Mouse (Mus musculus): ENCODE results near the gene Btbd17. TPM values are rescaled to one million over a fixed set of nuclear protein-coding genes. Genes with fewer than 3 reads are reported as not detected.

Gene Btbd17
- polyA plus RNA-seq, 1 experiment from 2014 or later: 0.34 TPM

DNA sequence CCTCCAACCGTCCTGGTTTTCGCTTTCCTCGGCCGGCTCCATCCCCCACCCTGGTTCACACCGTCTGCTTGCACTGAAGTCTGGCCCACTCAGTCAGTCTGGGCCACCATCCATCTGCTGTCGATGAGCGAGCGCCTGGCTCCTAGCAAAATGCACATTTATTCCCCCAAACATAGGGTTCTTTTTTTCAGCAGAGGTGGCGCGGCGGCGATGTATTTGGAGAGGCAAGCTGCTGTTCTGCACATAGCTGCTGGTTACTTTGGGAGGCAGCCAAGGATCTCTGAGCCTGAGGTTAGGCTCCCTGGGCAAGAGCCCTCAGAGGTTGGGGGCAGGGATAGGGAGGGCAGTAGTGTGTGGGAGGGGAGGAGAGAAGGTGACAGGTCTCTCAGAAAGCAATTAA, 27.0 kb upstream of the Btbd17 start:
- Histone ChIP-seq H3K4me2 (ENCODE audit: low read depth, low read length) (peak overlapping the region; percentile 38), H3K27me3 (ENCODE audit: control insufficient read depth, insufficient read depth, low read depth, low read length) (no peaks in the 10 kb centered on the region), H3K4me3 (ENCODE audit: low read length) (no peak overlapping the region), H3K36me3 (ENCODE audit: control insufficient read depth, insufficient read depth, low read length) (no peaks in the 10 kb centered on the region), H3K4me1 (replicated peaks; ENCODE audit: control insufficient read depth, insufficient read depth, low read length) (peaks cover 29% of the 10 kb centered on the region), H3K27ac (ENCODE audit: low read length) (peak overlapping the region; percentile 92), H3K9me3 (ENCODE audit: control insufficient read depth, low read length) (no peaks in the 10 kb centered on the region), H3K9ac (ENCODE audit: low read length) (no peak overlapping the region)
- WGBS: 25% methylated on average over 12 of the region's 12 CpGs
- ATAC-seq (ENCODE audit: low read depth): peak; percentile 91

DNA sequence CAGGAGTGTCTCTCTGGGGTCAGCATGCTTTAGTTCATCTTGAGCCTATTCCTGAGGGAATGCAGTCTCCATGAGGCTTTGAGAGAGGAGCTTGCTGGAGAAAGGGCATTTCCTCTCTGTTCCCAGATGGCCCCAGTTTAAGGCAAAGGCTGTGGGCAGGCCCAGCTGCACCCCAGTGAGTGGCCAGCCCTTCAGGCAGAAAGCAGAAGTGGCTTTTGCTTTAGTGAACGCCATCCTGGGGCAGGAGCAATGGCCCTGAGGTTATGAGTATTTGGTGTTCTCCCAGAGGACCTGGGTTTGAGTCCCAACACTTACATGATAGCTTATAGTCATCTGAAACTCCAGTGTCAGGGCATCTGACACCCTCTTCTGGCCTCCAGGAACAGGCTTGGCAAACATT, 25.6 kb upstream of the Btbd17 start:
- Histone ChIP-seq H3K27ac (ENCODE audit: low read length) (0 out of 2 replicates have a peak overlapping the region, but pooled peaks have one; percentile 31), H3K4me3 (ENCODE audit: low read length) (no peak overlapping the region), H3K4me1 (replicated peaks; ENCODE audit: control insufficient read depth, insufficient read depth, low read length) (peaks cover 23% of the 10 kb centered on the region), H3K9ac (ENCODE audit: low read length) (no peak overlapping the region), H3K4me2 (ENCODE audit: low read depth, low read length) (no peak overlapping the region), H3K27me3 (ENCODE audit: control insufficient read depth, insufficient read depth, low read depth, low read length) (no peaks in the 10 kb centered on the region), H3K36me3 (ENCODE audit: control insufficient read depth, insufficient read depth, low read length) (no peaks in the 10 kb centered on the region), H3K9me3 (ENCODE audit: control insufficient read depth, low read length) (no peaks in the 10 kb centered on the region)
- 61% methylated on average over 1 of the region's 1 CpGs for WGBS
- no peak for ATAC-seq (ENCODE audit: low read depth)

- 20% methylated on average over 3 of the region's 3 CpGs for WGBS
- peak; percentile 66 for ATAC-seq (ENCODE audit: low read depth)
- H3K27ac ChIP-seq (ENCODE audit: low read length): peak overlapping the region; percentile 66
- no peak overlapping the region for H3K9ac ChIP-seq (ENCODE audit: low read length)
- H3K27me3 ChIP-seq (ENCODE audit: control insufficient read depth, insufficient read depth, low read depth, low read length): no peaks in the 10 kb centered on the region
- no peak overlapping the region for H3K4me2 ChIP-seq (ENCODE audit: low read depth, low read length)
- H3K4me3 ChIP-seq (ENCODE audit: low read length): no peak overlapping the region
- no peaks in the 10 kb centered on the region for H3K36me3 ChIP-seq (ENCODE audit: control insufficient read depth, insufficient read depth, low read length)
- H3K4me1 ChIP-seq (replicated peaks; ENCODE audit: control insufficient read depth, insufficient read depth, low read length): peaks cover 23% of the 10 kb centered on the region
- H3K9me3 ChIP-seq (ENCODE audit: control insufficient read depth, low read length): no peaks in the 10 kb centered on the region
These were observed 24.7 kb upstream of the Btbd17 start for GRCm38 (mm10) chr11:114820444-114820843.

GRCm38 (mm10) chr11:114819110-114819509, 23.4 kb upstream of the Btbd17 start:
- no peaks in the 10 kb centered on the region for H3K9me3 ChIP-seq (ENCODE audit: control insufficient read depth, low read length)
- no peak overlapping the region for H3K9ac ChIP-seq (ENCODE audit: low read length)
- 42% methylated on average over 2 of the region's 2 CpGs for WGBS
- H3K27me3 ChIP-seq (ENCODE audit: control insufficient read depth, insufficient read depth, low read depth, low read length): no peaks in the 10 kb centered on the region
- no peaks in the 10 kb centered on the region for H3K36me3 ChIP-seq (ENCODE audit: control insufficient read depth, insufficient read depth, low read length)
- ATAC-seq (ENCODE audit: low read depth): no peak
- peaks cover 30% of the 10 kb centered on the region for H3K4me1 ChIP-seq (replicated peaks; ENCODE audit: control insufficient read depth, insufficient read depth, low read length)
- H3K4me3 ChIP-seq (ENCODE audit: low read length): no peak overlapping the region
- no peak overlapping the region for H3K4me2 ChIP-seq (ENCODE audit: low read depth, low read length)
- no peak overlapping the region; the same call in 1 of the 2 replicates for H3K27ac ChIP-seq (ENCODE audit: low read length)

DNA sequence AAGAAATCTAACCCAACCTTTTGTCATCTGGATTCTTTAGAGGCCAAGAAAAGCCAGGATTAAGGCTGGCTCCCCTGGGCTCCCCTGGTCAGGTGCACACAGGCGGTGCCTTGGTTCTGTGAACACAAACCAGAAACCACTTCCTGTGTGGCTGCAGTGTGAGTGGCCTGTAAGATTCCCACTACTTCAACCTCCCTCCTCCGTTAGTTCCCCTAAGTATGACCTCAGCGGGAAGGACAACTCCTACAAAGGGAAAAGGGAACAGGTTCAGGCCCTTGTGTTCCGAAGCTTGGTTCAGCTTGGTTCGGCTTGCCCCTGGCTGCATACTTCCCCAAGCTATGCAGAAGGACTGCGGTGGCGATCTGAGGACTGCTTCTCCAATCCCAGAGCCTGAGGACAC, 22.4 kb upstream of the Btbd17 start:
- 83% methylated on average over 7 of the region's 7 CpGs for WGBS
- Histone ChIP-seq H3K4me3 (ENCODE audit: low read length) (no peak overlapping the region), H3K27me3 (ENCODE audit: control insufficient read depth, insufficient read depth, low read depth, low read length) (no peaks in the 10 kb centered on the region), H3K9me3 (ENCODE audit: control insufficient read depth, low read length) (no peaks in the 10 kb centered on the region), H3K9ac (ENCODE audit: low read length) (no peak overlapping the region), H3K4me1 (replicated peaks; ENCODE audit: control insufficient read depth, insufficient read depth, low read length) (peaks cover 25% of the 10 kb centered on the region), H3K4me2 (ENCODE audit: low read depth, low read length) (no peak overlapping the region), H3K36me3 (ENCODE audit: control insufficient read depth, insufficient read depth, low read length) (no peaks in the 10 kb centered on the region), H3K27ac (ENCODE audit: low read length) (no peak overlapping the region)
- no peak for ATAC-seq (ENCODE audit: low read depth)

GRCm38 (mm10) chr11:114816934-114817333, 21.2 kb upstream of the Btbd17 start:
- Histone ChIP-seq H3K9ac (ENCODE audit: low read length) (no peak overlapping the region), H3K36me3 (ENCODE audit: control insufficient read depth, insufficient read depth, low read length) (no peaks in the 10 kb centered on the region), H3K4me3 (ENCODE audit: low read length) (no peak overlapping the region), H3K27me3 (ENCODE audit: control insufficient read depth, insufficient read depth, low read depth, low read length) (no peaks in the 10 kb centered on the region), H3K27ac (ENCODE audit: low read length) (no peak overlapping the region), H3K4me1 (replicated peaks; ENCODE audit: control insufficient read depth, insufficient read depth, low read length) (peaks cover 15% of the 10 kb centered on the region), H3K9me3 (ENCODE audit: control insufficient read depth, low read length) (no peaks in the 10 kb centered on the region), H3K4me2 (ENCODE audit: low read depth, low read length) (no peak overlapping the region)
- WGBS: 87% methylated on average over 4 of the region's 4 CpGs
- no peak for ATAC-seq (ENCODE audit: low read depth)

DNA sequence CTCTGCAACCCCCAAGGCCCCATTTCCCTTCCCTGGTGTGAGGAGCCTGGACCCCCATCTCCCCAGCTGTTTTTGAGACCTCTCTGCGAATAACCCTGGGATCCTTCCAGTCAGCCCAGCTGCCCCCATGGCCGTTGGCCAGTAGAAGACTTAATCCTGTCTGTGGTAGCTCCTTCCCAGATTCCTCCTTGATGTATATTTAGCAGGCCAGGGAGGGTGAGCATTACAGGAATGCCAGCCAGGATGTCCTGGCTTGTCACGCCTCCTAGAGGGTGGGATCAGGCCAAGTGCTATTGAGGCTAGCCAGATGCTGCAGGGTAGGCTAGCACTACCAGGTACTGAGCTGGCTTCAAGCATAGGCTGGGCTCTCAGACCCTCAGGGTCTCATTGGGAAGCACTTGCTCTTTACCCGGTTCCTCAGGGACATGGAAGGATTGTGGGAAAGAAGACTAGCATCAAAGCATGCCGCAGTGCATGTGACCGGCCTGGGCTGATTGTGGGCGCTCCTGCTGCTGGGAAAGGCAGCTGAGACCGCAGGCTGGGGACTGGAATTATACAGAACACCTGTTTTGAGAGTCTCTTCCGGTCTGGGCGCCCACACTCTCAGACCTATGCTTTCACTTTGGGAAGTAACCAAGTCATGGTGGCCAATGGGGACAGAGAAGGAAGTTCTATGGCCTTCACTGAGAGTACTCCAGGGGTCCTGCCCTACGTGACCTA, 19.3 kb upstream of the Btbd17 start:
- Histone ChIP-seq H3K9ac (ENCODE audit: low read length) (peak overlapping the region; percentile 11; the same call in 1 of the 2 replicates), H3K4me2 (ENCODE audit: low read depth, low read length) (no peak overlapping the region), H3K36me3 (ENCODE audit: control insufficient read depth, insufficient read depth, low read length) (no peaks in the 10 kb centered on the region), H3K27ac (ENCODE audit: low read length) (peak overlapping the region; percentile 10; the same call in 1 of the 2 replicates), H3K4me3 (ENCODE audit: low read length) (no peak overlapping the region), H3K27me3 (ENCODE audit: control insufficient read depth, insufficient read depth, low read depth, low read length) (no peaks in the 10 kb centered on the region), H3K4me1 (replicated peaks; ENCODE audit: control insufficient read depth, insufficient read depth, low read length) (peaks cover 10% of the 10 kb centered on the region), H3K9me3 (ENCODE audit: control insufficient read depth, low read length) (no peaks in the 10 kb centered on the region)
- WGBS: 55% methylated on average over 11 of the region's 11 CpGs
- ATAC-seq (ENCODE audit: low read depth): peak; percentile 36; the same call in 1 of the 2 replicates

DNA sequence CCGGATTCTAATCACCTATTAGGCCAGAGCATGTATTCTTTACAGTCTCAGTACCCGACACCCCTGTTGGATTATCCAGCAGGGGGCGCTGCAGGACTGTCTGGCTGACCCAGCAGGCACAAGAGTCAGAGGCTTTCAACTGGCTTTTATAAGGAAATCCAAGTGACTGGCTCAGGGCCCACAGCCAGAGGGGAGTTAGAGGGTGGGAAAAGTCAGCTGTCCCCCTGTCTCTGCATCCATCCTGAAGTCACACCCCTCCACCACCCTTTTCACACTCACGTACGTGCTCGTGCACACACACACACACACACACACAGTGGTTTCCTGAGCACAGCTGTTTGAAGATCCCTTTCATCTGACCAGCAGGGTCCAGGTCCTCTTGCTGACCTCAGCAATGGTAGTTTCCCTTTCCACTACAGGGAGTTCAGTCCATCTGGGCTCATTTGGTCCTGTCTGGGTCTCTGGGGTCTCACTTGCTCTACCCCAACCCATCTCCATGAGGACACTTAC, 17.0 kb upstream of the Btbd17 start:
- Histone ChIP-seq H3K4me2 (ENCODE audit: low read depth, low read length) (no peak overlapping the region), H3K36me3 (ENCODE audit: control insufficient read depth, insufficient read depth, low read length) (no peaks in the 10 kb centered on the region), H3K9ac (ENCODE audit: low read length) (no peak overlapping the region), H3K4me1 (replicated peaks; ENCODE audit: control insufficient read depth, insufficient read depth, low read length) (peaks cover 8% of the 10 kb centered on the region), H3K9me3 (ENCODE audit: control insufficient read depth, low read length) (no peaks in the 10 kb centered on the region), H3K27ac (ENCODE audit: low read length) (no peak overlapping the region), H3K4me3 (ENCODE audit: low read length) (no peak overlapping the region), H3K27me3 (ENCODE audit: control insufficient read depth, insufficient read depth, low read depth, low read length) (no peaks in the 10 kb centered on the region)
- WGBS: 9% methylated on average over 6 of the region's 6 CpGs
- peak; percentile 68 for ATAC-seq (ENCODE audit: low read depth)

DNA sequence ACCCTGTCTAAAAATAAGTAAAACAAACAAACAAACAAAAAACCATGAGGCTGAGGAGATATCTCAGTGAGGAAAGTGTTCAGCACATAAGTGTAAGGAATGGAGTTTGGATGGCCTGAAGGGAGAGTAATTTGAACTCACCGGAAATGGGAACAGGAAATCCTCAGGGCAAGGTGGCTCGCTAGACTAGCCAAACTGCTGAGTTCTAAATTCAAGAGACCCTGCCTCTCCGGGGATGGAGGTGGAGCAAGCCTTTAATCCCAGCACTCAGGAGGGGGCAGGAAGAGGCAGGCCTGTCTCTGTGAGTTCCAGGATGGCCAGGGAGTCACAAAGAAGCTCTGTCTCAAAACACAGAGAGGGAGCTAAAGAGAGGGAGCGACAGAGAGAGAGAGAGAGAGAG, 14.6 kb upstream of the Btbd17 start:
- WGBS: 20% methylated on average over 4 of the region's 4 CpGs
- ATAC-seq (ENCODE audit: low read depth): no peak
- Histone ChIP-seq H3K4me2 (ENCODE audit: low read depth, low read length) (no peak overlapping the region), H3K4me3 (ENCODE audit: low read length) (no peak overlapping the region), H3K36me3 (ENCODE audit: control insufficient read depth, insufficient read depth, low read length) (no peaks in the 10 kb centered on the region), H3K9me3 (ENCODE audit: control insufficient read depth, low read length) (no peaks in the 10 kb centered on the region), H3K4me1 (replicated peaks; ENCODE audit: control insufficient read depth, insufficient read depth, low read length) (peaks cover 12% of the 10 kb centered on the region), H3K27ac (ENCODE audit: low read length) (no peak overlapping the region), H3K9ac (ENCODE audit: low read length) (no peak overlapping the region), H3K27me3 (ENCODE audit: control insufficient read depth, insufficient read depth, low read depth, low read length) (no peaks in the 10 kb centered on the region)
